Mouse (Mus musculus): ENCODE data around the gene Galk2.

Gene Galk2

GRCm38 (mm10) chr2:125896355-125896754 is 37.4 kb downstream of the Galk2 start:
- DNase-seq (ENCODE audit: extremely low spot score, low spot score) = no peak

GRCm38 (mm10) chr2:125900797-125901410 is 42.0 kb downstream of the Galk2 start:
- DNase-seq (ENCODE audit: extremely low spot score, low spot score) = no peak

- DNase-seq (ENCODE audit: extremely low spot score, low spot score) = no peak
Measured at GRCm38 (mm10) chr2:125901426-125901825, 42.5 kb downstream of the Galk2 start.

- DNase-seq (ENCODE audit: extremely low spot score, low spot score) = no peak
Measured at GRCm38 (mm10) chr2:125906407-125907066, 47.6 kb downstream of the Galk2 start.

- no peak for DNase-seq (ENCODE audit: extremely low spot score, low spot score)
Measured at GRCm38 (mm10) chr2:125907580-125908255, 48.8 kb downstream of the Galk2 start.

- no peak for DNase-seq (ENCODE audit: extremely low spot score, low spot score)
Measured at GRCm38 (mm10) chr2:125914167-125914566, 55.3 kb downstream of the Galk2 start.

- DNase-seq (ENCODE audit: extremely low spot score, low spot score) = no peak
Measured at GRCm38 (mm10) chr2:125914713-125915112, 55.8 kb downstream of the Galk2 start.

GRCm38 (mm10) chr2:125916652-125917296 is 57.9 kb downstream of the Galk2 start:
- no peak for DNase-seq (ENCODE audit: extremely low spot score, low spot score)

- no peak for DNase-seq (ENCODE audit: extremely low spot score, low spot score)
Measured at GRCm38 (mm10) chr2:125917297-125917679, 58.4 kb downstream of the Galk2 start.

GRCm38 (mm10) chr2:125921273-125921672 is 62.4 kb downstream of the Galk2 start:
- DNase-seq (ENCODE audit: extremely low spot score, low spot score) = no peak

GRCm38 (mm10) chr2:125922149-125922548 is 63.2 kb downstream of the Galk2 start:
- DNase-seq (ENCODE audit: extremely low spot score, low spot score) = no peak

GRCm38 (mm10) chr2:125922877-125923276 is 64.0 kb downstream of the Galk2 start:
- no peak for DNase-seq (ENCODE audit: extremely low spot score, low spot score)

- no peak for DNase-seq (ENCODE audit: extremely low spot score, low spot score)
Measured at GRCm38 (mm10) chr2:125923346-125923745, 64.4 kb downstream of the Galk2 start.

- DNase-seq (ENCODE audit: extremely low spot score, low spot score) = no peak
Measured at GRCm38 (mm10) chr2:125924554-125924953, 65.6 kb downstream of the Galk2 start.

GRCm38 (mm10) chr2:125925081-125925480 is 66.2 kb downstream of the Galk2 start:
- DNase-seq (ENCODE audit: extremely low spot score, low spot score) = no peak

- no peak for DNase-seq (ENCODE audit: extremely low spot score, low spot score)
Measured at GRCm38 (mm10) chr2:125929396-125929795, 70.5 kb downstream of the Galk2 start.

- no peak for DNase-seq (ENCODE audit: extremely low spot score, low spot score)
Measured at GRCm38 (mm10) chr2:125929872-125930271, 71.0 kb downstream of the Galk2 start.

- DNase-seq (ENCODE audit: extremely low spot score, low spot score) = no peak
Measured at GRCm38 (mm10) chr2:125931193-125931592, 72.3 kb downstream of the Galk2 start.

GRCm38 (mm10) chr2:125932734-125933133 is 73.8 kb downstream of the Galk2 start:
- DNase-seq (ENCODE audit: extremely low spot score, low spot score) = no peak

- DNase-seq (ENCODE audit: extremely low spot score, low spot score) = no peak
Measured at GRCm38 (mm10) chr2:125933977-125934376, 75.1 kb downstream of the Galk2 start.

- DNase-seq (ENCODE audit: extremely low spot score, low spot score) = no peak
Measured at GRCm38 (mm10) chr2:125936396-125936795, 77.5 kb downstream of the Galk2 start.

- no peak for DNase-seq (ENCODE audit: extremely low spot score, low spot score)
Measured at GRCm38 (mm10) chr2:125938993-125939642, 80.2 kb downstream of the Galk2 start.
